Comparison of ENCODE assay signal across 9 mouse cellular contexts in the genomic region with DNA sequence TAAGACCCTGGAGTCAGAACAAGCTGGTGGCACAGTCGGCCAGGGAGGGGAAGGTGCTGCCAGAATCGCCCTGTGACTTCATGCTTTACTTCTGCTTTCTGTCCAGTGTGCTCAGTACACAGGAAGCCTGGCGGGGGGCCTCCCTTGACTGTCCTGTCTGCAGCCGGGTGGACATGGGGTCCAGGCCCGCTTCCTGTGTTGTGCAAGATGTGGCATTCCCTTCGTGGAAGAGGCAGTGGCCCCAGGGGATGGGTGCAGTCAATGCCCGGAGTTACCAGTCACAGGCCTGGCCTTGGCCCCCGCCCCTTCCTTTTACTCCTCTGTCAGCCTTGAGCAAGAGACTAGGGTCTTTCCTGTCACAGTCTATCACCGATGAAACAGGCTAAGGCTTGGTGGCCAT.
DNase-seq lines count a peak whose midpoint lies in the region; ATAC-seq lines count a peak whose summit lies in the region.
"Had no signal": no experiment of that assay in that cellular context is flagged by ENCODE, and none has a peak within 500 bp of the region (broad histone marks: within the 10 kb centered on the region; RNA-seq: fewer than 3 reads in every experiment).

No protein-coding gene starts in this region.

- H3K27me3 ChIP-seq in heart, embryonic 12.5 days (replicated peaks) = no peaks in the 10 kb centered on the region
- H3K27me3 ChIP-seq in forebrain, embryonic 10.5 days (ENCODE audit: poor library complexity, severe bottlenecking) = no peaks in the 10 kb centered on the region

- H3K4me3 ChIP-seq in heart, embryonic 12.5 days = no peak overlapping the region
- H3K4me3 ChIP-seq in forebrain, embryonic 10.5 days = no peak overlapping the region
- H3K4me3 ChIP-seq: left cerebral cortex, adult 2 months had no signal

- H3K4me2 ChIP-seq in heart, embryonic 12.5 days = no peak overlapping the region

- H3K9me3 ChIP-seq in heart, embryonic 12.5 days (replicated peaks) = no peaks in the 10 kb centered on the region
- no peaks in the 10 kb centered on the region for H3K9me3 ChIP-seq in forebrain, embryonic 10.5 days

- H3K4me1 ChIP-seq in heart, embryonic 12.5 days (replicated peaks) = peaks cover 30% of the 10 kb centered on the region
- peaks cover 26% of the 10 kb centered on the region for H3K4me1 ChIP-seq in forebrain, embryonic 10.5 days

- H3K36me3 ChIP-seq in heart, embryonic 12.5 days = no peaks in the 10 kb centered on the region
- H3K36me3 ChIP-seq in forebrain, embryonic 10.5 days (replicated peaks) = no peaks in the 10 kb centered on the region

- no peak for ATAC-seq in heart, embryonic 12.5 days (ENCODE audit: insufficient number of reproducible peaks, low FRiP score)
- ATAC-seq in neutrophil, adult 5-6 weeks (ENCODE audit: extremely low read depth, insufficient number of reproducible peaks, low FRiP score, poor library complexity, severe bottlenecking) = peak; percentile 86

- DNase-seq in heart, adult 18-20 months = peak; percentile 62 to 88
- DNase-seq in brain, adult 2 months (ENCODE audit: low read depth, low spot score) = peak; percentile 68
- DNase-seq in liver = peak; percentile 67
- no peak for DNase-seq in embryo, embryonic 11 days
- no peak for DNase-seq in forebrain, embryonic 10.5 days (ENCODE audit: extremely low spot score, low spot score)
- no peak for DNase-seq in thymus, postnatal 14 days

- no peak overlapping the region for H3K9ac ChIP-seq in heart, embryonic 12.5 days

- 57% methylated on average over 9 of the region's 9 CpGs for WGBS in heart, embryonic 12.5 days
- WGBS in forebrain, embryonic 10.5 days = 76% methylated on average over 9 of the region's 9 CpGs

- H3K27ac ChIP-seq in heart, embryonic 12.5 days (ENCODE audit: poor library complexity, severe bottlenecking) = no peak overlapping the region
- no peak overlapping the region for H3K27ac ChIP-seq in forebrain, embryonic 10.5 days

Comparison
In these comparisons a context has a peak if more than half of its experiments do, and no peak if none do; other contexts are left out.
1. DNase-seq: peak in heart, adult 18-20 months (2 of 2), brain, adult 2 months (single experiment) and liver (single experiment); none in embryo, embryonic 11 days (single experiment), forebrain, embryonic 10.5 days (single experiment) and thymus, postnatal 14 days (single experiment).